Mouse (Mus musculus): ENCODE results near the gene Sp8.

The Sp8 gene

GRCm38 (mm10) chr12:118848496-118849202 is 2.5 kb downstream of the Sp8 start:
- peak; percentile 9 to 22 for DNase-seq (ENCODE audit: low spot score in 2 of 2)

- DNase-seq (ENCODE audit: low spot score in 2 of 2) = no peak
Observed at GRCm38 (mm10) chr12:118849203-118849861, 3.2 kb downstream of the Sp8 start.

GRCm38 (mm10) chr12:118849996-118850395 is 3.9 kb downstream of the Sp8 start:
- DNase-seq (ENCODE audit: low spot score in 2 of 2) = no peak

- no peak for DNase-seq (ENCODE audit: low spot score in 2 of 2)
Observed at GRCm38 (mm10) chr12:118850851-118851410, 4.8 kb downstream of the Sp8 start.

GRCm38 (mm10) chr12:118853331-118853730 is 7.2 kb downstream of the Sp8 start:
- DNase-seq (ENCODE audit: low spot score in 2 of 2) = no peak

GRCm38 (mm10) chr12:118854401-118854800 is 8.3 kb downstream of the Sp8 start:
- no peak for DNase-seq (ENCODE audit: low spot score in 2 of 2)

- DNase-seq (ENCODE audit: low spot score in 2 of 2) = peak; percentile 43 to 60
Observed at GRCm38 (mm10) chr12:118854831-118855453, 8.8 kb downstream of the Sp8 start.

GRCm38 (mm10) chr12:118856151-118856550 is 10.0 kb downstream of the Sp8 start:
- no peak for DNase-seq (ENCODE audit: low spot score in 2 of 2)

- DNase-seq (ENCODE audit: low spot score in 2 of 2) = no peak
Observed at GRCm38 (mm10) chr12:118872673-118873072, 26.5 kb downstream of the Sp8 start.

- DNase-seq (ENCODE audit: low spot score in 2 of 2) = no peak
Observed at GRCm38 (mm10) chr12:118882790-118883189, 36.7 kb downstream of the Sp8 start.

GRCm38 (mm10) chr12:118887964-118888363 is 41.8 kb downstream of the Sp8 start:
- DNase-seq (ENCODE audit: low spot score in 2 of 2) = peak; percentile 8 to 20

Measured in urinary bladder, postnatal 36 days (tissue).